Mouse (Mus musculus): ENCODE data around the gene Nisch. TPM values are rescaled to one million over a fixed set of nuclear protein-coding genes. Genes with fewer than 3 reads are reported as not detected.

Nisch gene
- total RNA-seq, 1 experiment = 169 TPM

GRCm38 (mm10) chr14:31233996-31234591 lies 17.3 kb upstream of the Nisch start:
- Histone ChIP-seq H3K9me3 (ENCODE audit: control insufficient read depth, insufficient read depth, low read depth, low read length) (no peaks in the 10 kb centered on the region), H3K9ac (ENCODE audit: insufficient read depth, low read depth, low read length, poor library complexity, severe bottlenecking) (peak overlapping the region; percentile 16), H3K27ac (ENCODE audit: insufficient read depth, low read depth, low read length, poor library complexity, severe bottlenecking) (no peak overlapping the region), H3K4me1 (ENCODE audit: control insufficient read depth in 2 of 2, insufficient read depth in 2 of 2, low read length in 2 of 2, poor library complexity in 1 of 2) (peaks cover 0 to 5% of the 10 kb centered on the region in 2 experiments; a peak in 1 of 4 replicates), H3K4me3 (ENCODE audit: insufficient read depth in 1 of 2, low read depth in 1 of 2, low read length in 2 of 2, poor library complexity in 1 of 2, severe bottlenecking in 1 of 2) (peak overlapping the region; percentile 37 to 38; a peak in 3 of 4 replicates), H3K36me3 (ENCODE audit: control insufficient read depth, insufficient read depth, low read length, poor library complexity, severe bottlenecking) (no peaks in the 10 kb centered on the region)
- peak; percentile 88 for DNase-seq (ENCODE audit: low read depth, low spot score)
- TF ChIP-seq MAFK (IDR thresholded peaks at IDR 0.05; ENCODE audit: insufficient read depth, low read depth, low read length) (no peak), ZC3H11A (IDR thresholded peaks at IDR 0.05; ENCODE audit: borderline replicate concordance, low read depth, low read length) (no peak), CHD2 (IDR thresholded peaks at IDR 0.05; ENCODE audit: low read depth, low read length) (no peak), HCFC1 (IDR thresholded peaks at IDR 0.05; ENCODE audit: borderline replicate concordance, insufficient read depth, low read length) (no peak), ZNF384 (IDR thresholded peaks at IDR 0.05; ENCODE audit: low read depth, low read length) (no peak)
- in situ Hi-C loops (cut with MboI; ENCODE audit: low sequenced_read_pairs in 2 of 2, unreplicated experiment in 2 of 2) = no loop called here

GRCm38 (mm10) chr14:31233070-31233995 lies 16.6 kb upstream of the Nisch start:
- Histone ChIP-seq H3K9me3 (ENCODE audit: control insufficient read depth, insufficient read depth, low read depth, low read length) (no peaks in the 10 kb centered on the region), H3K36me3 (ENCODE audit: control insufficient read depth, insufficient read depth, low read length, poor library complexity, severe bottlenecking) (no peaks in the 10 kb centered on the region), H3K27ac (ENCODE audit: insufficient read depth, low read depth, low read length, poor library complexity, severe bottlenecking) (no peak overlapping the region), H3K4me3 (ENCODE audit: insufficient read depth in 1 of 2, low read depth in 1 of 2, low read length in 2 of 2, poor library complexity in 1 of 2, severe bottlenecking in 1 of 2) (no peak overlapping the region), H3K9ac (ENCODE audit: insufficient read depth, low read depth, low read length, poor library complexity, severe bottlenecking) (no peak overlapping the region), H3K4me1 (ENCODE audit: control insufficient read depth in 2 of 2, insufficient read depth in 2 of 2, low read length in 2 of 2, poor library complexity in 1 of 2) (peaks cover 0 to 7% of the 10 kb centered on the region in 2 experiments; a peak in 1 of 4 replicates)
- in situ Hi-C loops (cut with MboI; ENCODE audit: low sequenced_read_pairs in 2 of 2, unreplicated experiment in 2 of 2) = no loop called here
- DNase-seq (ENCODE audit: low read depth, low spot score) = no peak
- TF ChIP-seq ZNF384 (IDR thresholded peaks at IDR 0.05; ENCODE audit: low read depth, low read length) = no peak
- TF ChIP-seq CHD2 (IDR thresholded peaks at IDR 0.05; ENCODE audit: low read depth, low read length) = no peak
- no peak for TF ChIP-seq HCFC1 (IDR thresholded peaks at IDR 0.05; ENCODE audit: borderline replicate concordance, insufficient read depth, low read length)
- TF ChIP-seq ZC3H11A (IDR thresholded peaks at IDR 0.05; ENCODE audit: borderline replicate concordance, low read depth, low read length) = no peak
- no peak for TF ChIP-seq MAFK (IDR thresholded peaks at IDR 0.05; ENCODE audit: insufficient read depth, low read depth, low read length)

GRCm38 (mm10) chr14:31232404-31233069 lies 15.8 kb upstream of the Nisch start:
- in situ Hi-C loops (cut with MboI; ENCODE audit: low sequenced_read_pairs in 2 of 2, unreplicated experiment in 2 of 2) = no loop called here
- Histone ChIP-seq H3K27ac (ENCODE audit: insufficient read depth, low read depth, low read length, poor library complexity, severe bottlenecking) (no peak overlapping the region), H3K36me3 (ENCODE audit: control insufficient read depth, insufficient read depth, low read length, poor library complexity, severe bottlenecking) (no peaks in the 10 kb centered on the region), H3K4me3 (ENCODE audit: insufficient read depth in 1 of 2, low read depth in 1 of 2, low read length in 2 of 2, poor library complexity in 1 of 2, severe bottlenecking in 1 of 2) (no peak overlapping the region), H3K9me3 (ENCODE audit: control insufficient read depth, insufficient read depth, low read depth, low read length) (no peaks in the 10 kb centered on the region), H3K4me1 (ENCODE audit: control insufficient read depth in 2 of 2, insufficient read depth in 2 of 2, low read length in 2 of 2, poor library complexity in 1 of 2) (peaks cover 0 to 13% of the 10 kb centered on the region in 2 experiments; a peak in 2 of 4 replicates), H3K9ac (ENCODE audit: insufficient read depth, low read depth, low read length, poor library complexity, severe bottlenecking) (no peak overlapping the region)
- no peak for DNase-seq (ENCODE audit: low read depth, low spot score)
- no peak for TF ChIP-seq CHD2 (IDR thresholded peaks at IDR 0.05; ENCODE audit: low read depth, low read length)
- TF ChIP-seq MAFK (IDR thresholded peaks at IDR 0.05; ENCODE audit: insufficient read depth, low read depth, low read length) = no peak
- TF ChIP-seq ZC3H11A (IDR thresholded peaks at IDR 0.05; ENCODE audit: borderline replicate concordance, low read depth, low read length) = no peak
- no peak for TF ChIP-seq HCFC1 (IDR thresholded peaks at IDR 0.05; ENCODE audit: borderline replicate concordance, insufficient read depth, low read length)
- no peak for TF ChIP-seq ZNF384 (IDR thresholded peaks at IDR 0.05; ENCODE audit: low read depth, low read length)

GRCm38 (mm10) chr14:31230442-31230841 lies 13.7 kb upstream of the Nisch start:
- Histone ChIP-seq H3K36me3 (ENCODE audit: control insufficient read depth, insufficient read depth, low read length, poor library complexity, severe bottlenecking) (no peaks in the 10 kb centered on the region), H3K4me3 (ENCODE audit: insufficient read depth in 1 of 2, low read depth in 1 of 2, low read length in 2 of 2, poor library complexity in 1 of 2, severe bottlenecking in 1 of 2) (no peak overlapping the region), H3K9me3 (ENCODE audit: control insufficient read depth, insufficient read depth, low read depth, low read length) (no peaks in the 10 kb centered on the region), H3K4me1 (ENCODE audit: control insufficient read depth in 2 of 2, insufficient read depth in 2 of 2, low read length in 2 of 2, poor library complexity in 1 of 2) (peaks cover 0 to 14% of the 10 kb centered on the region in 2 experiments; a peak in 2 of 4 replicates), H3K9ac (ENCODE audit: insufficient read depth, low read depth, low read length, poor library complexity, severe bottlenecking) (no peak overlapping the region), H3K27ac (ENCODE audit: insufficient read depth, low read depth, low read length, poor library complexity, severe bottlenecking) (no peak overlapping the region)
- in situ Hi-C loops (cut with MboI; ENCODE audit: low sequenced_read_pairs in 2 of 2, unreplicated experiment in 2 of 2) = no loop called here
- no peak for DNase-seq (ENCODE audit: low read depth, low spot score)
- TF ChIP-seq CHD2 (IDR thresholded peaks at IDR 0.05; ENCODE audit: low read depth, low read length) (no peak), ZNF384 (IDR thresholded peaks at IDR 0.05; ENCODE audit: low read depth, low read length) (no peak), HCFC1 (IDR thresholded peaks at IDR 0.05; ENCODE audit: borderline replicate concordance, insufficient read depth, low read length) (no peak), ZC3H11A (IDR thresholded peaks at IDR 0.05; ENCODE audit: borderline replicate concordance, low read depth, low read length) (no peak), MAFK (IDR thresholded peaks at IDR 0.05; ENCODE audit: insufficient read depth, low read depth, low read length) (no peak)

Measured in ES-E14 (cell line).